Mouse (Mus musculus) embryonic facial prominence, embryonic 13.5 days (tissue): ENCODE measurements around the gene Pcx. TPM values are rescaled to one million over a fixed set of nuclear protein-coding genes. Genes with fewer than 3 reads are reported as not detected.

Experiments used
- ATAC-seq: fragments of 200-750 bp; cut with Nextera tagmentation; 2 replicates; pipeline ENCODE4 v1.8.0; 2017; ENCODE audit warnings: low read depth; ENCODE audit not compliant: insufficient number of reproducible peaks, insufficient read depth, low FRiP score, low TSS enrichment
- H3K27ac ChIP-seq: fragments of 300-500 bp; sonication (generic); 2 replicates; pipeline ENCODE4 v1.5.1; 2015; ENCODE audit warnings: moderate library complexity, mild to moderate bottlenecking, inconsistent platforms
- H3K27me3 ChIP-seq: fragments of 300-500 bp; sonication (generic); 2 replicates; pipeline ENCODE4 v1.6.1; 2015; ENCODE audit warnings: mild to moderate bottlenecking, inconsistent platforms
- H3K36me3 ChIP-seq: fragments of 300-500 bp; sonication (generic); 2 replicates; pipeline ENCODE4 v1.6.1; 2015; ENCODE audit warnings: mild to moderate bottlenecking, inconsistent platforms
- H3K4me1 ChIP-seq: fragments of 300-500 bp; sonication (generic); 2 replicates; pipeline ENCODE4 v1.6.1; 2015; ENCODE audit warnings: inconsistent platforms
- H3K4me2 ChIP-seq: fragments of 300-500 bp; sonication (generic); 2 replicates; pipeline ENCODE4 v1.6.1; 2015; ENCODE audit warnings: moderate library complexity, mild to moderate bottlenecking, inconsistent platforms
- H3K4me3 ChIP-seq: fragments of 300-500 bp; sonication (generic); 2 replicates; pipeline ENCODE4 v1.5.1; 2015; ENCODE audit warnings: mild to moderate bottlenecking, inconsistent platforms
- H3K9ac ChIP-seq: fragments of 300-500 bp; sonication (generic); 2 replicates; pipeline ENCODE4 v1.6.1; 2015; ENCODE audit warnings: mild to moderate bottlenecking, inconsistent platforms
- H3K9me3 ChIP-seq: fragments of 300-500 bp; sonication (generic); 2 replicates; pipeline ENCODE4 v1.6.1; 2016; ENCODE audit warnings: inconsistent platforms
- WGBS: fragments of 180-500 bp; shearing (Covaris S2); methylation state at CpG from one replicate; pipeline ENCODE4 v1.1.7; 2015; ENCODE audit warnings: mixed read lengths; 5-methylcytosine and 5-hydroxymethylcytosine counted together
- polyA plus RNA-seq: library from polyadenylated mRNA; unstranded; fragments of >200 nt; fragmentation: Nextera tagmentation; extraction: Ambion mirVana; gene quantifications from 2 replicates; pipeline ENCODE4 v1.2.1, GENCODE M21; 2015

Pcx gene
- polyA plus RNA-seq, 1 experiment from 2014 or later: 24.8 TPM

- Histone ChIP-seq H3K9ac (no peak overlapping the region), H3K4me2 (no peak overlapping the region), H3K4me1 (peaks cover 10% of the 10 kb centered on the region), H3K36me3 (no peaks in the 10 kb centered on the region), H3K27me3 (no peaks in the 10 kb centered on the region), H3K4me3 (no peak overlapping the region), H3K9me3 (no peaks in the 10 kb centered on the region), H3K27ac (no peak overlapping the region)
- 58% methylated on average over 7 of the region's 7 CpGs for WGBS
- ATAC-seq: no peak
Observed at GRCm38 (mm10) chr19:4593792-4594522, 83.7 kb downstream of the Pcx start.

- Histone ChIP-seq H3K27me3 (no peaks in the 10 kb centered on the region), H3K27ac (no peak overlapping the region), H3K9me3 (no peaks in the 10 kb centered on the region), H3K9ac (no peak overlapping the region), H3K4me1 (peaks cover 10% of the 10 kb centered on the region), H3K4me3 (no peak overlapping the region), H3K4me2 (no peak overlapping the region), H3K36me3 (no peaks in the 10 kb centered on the region)
- WGBS: 78% methylated on average over 2 of the region's 2 CpGs
- no peak for ATAC-seq
Observed at GRCm38 (mm10) chr19:4596071-4596470, 85.8 kb downstream of the Pcx start.

GRCm38 (mm10) chr19:4602459-4602858 lies 92.2 kb downstream of the Pcx start:
- no peak overlapping the region for H3K27ac ChIP-seq
- no peaks in the 10 kb centered on the region; the same call in none of the 2 replicates for H3K36me3 ChIP-seq
- H3K9ac ChIP-seq: no peak overlapping the region
- H3K4me2 ChIP-seq: no peak overlapping the region
- 87% methylated on average over 20 of the region's 20 CpGs for WGBS
- ATAC-seq: no peak
- H3K9me3 ChIP-seq: no peaks in the 10 kb centered on the region
- no peaks in the 10 kb centered on the region for H3K27me3 ChIP-seq
- H3K4me3 ChIP-seq: no peak overlapping the region
- 0 out of 2 replicates have a peak, but pooled peaks cover 4% of the 10 kb centered on the region for H3K4me1 ChIP-seq

- Histone ChIP-seq H3K27ac (no peak overlapping the region), H3K27me3 (no peaks in the 10 kb centered on the region), H3K4me2 (no peak overlapping the region), H3K4me1 (0 out of 2 replicates have a peak, but pooled peaks cover 4% of the 10 kb centered on the region), H3K9me3 (no peaks in the 10 kb centered on the region), H3K4me3 (no peak overlapping the region), H3K9ac (no peak overlapping the region), H3K36me3 (peaks cover 2% of the 10 kb centered on the region)
- WGBS: 41% methylated on average over 24 of the region's 24 CpGs
- no peak for ATAC-seq
Observed at GRCm38 (mm10) chr19:4603801-4604723, 93.8 kb downstream of the Pcx start.

- Histone ChIP-seq H3K9ac (no peak overlapping the region), H3K4me1 (0 out of 2 replicates have a peak, but pooled peaks cover 4% of the 10 kb centered on the region), H3K27ac (no peak overlapping the region; the same call in 1 of the 2 replicates), H3K36me3 (peaks cover 2% of the 10 kb centered on the region), H3K4me3 (no peak overlapping the region), H3K27me3 (no peaks in the 10 kb centered on the region), H3K9me3 (no peaks in the 10 kb centered on the region), H3K4me2 (no peak overlapping the region)
- WGBS: 90% methylated on average over 4 of the region's 4 CpGs
- no peak for ATAC-seq
Observed at GRCm38 (mm10) chr19:4605654-4606053, 95.4 kb downstream of the Pcx start.

DNA sequence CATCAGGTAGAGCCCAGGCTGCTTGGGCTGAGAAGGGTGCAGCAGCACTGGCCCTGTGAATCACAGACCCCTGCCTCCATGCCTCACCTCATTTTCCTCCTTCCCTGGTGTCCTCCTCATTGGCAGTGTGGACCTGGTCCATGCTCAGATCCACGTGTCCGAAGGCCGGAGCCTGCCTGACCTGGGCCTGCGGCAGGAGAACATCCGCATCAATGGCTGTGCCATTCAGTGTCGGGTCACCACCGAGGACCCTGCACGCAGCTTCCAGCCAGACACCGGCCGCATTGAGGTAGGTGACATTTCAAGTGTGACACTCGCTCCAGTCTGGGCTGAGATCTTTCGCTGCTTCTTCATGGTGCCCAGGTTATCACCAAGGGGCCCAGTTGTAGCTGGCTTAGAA lies 97.1 kb downstream of the Pcx start:
- H3K27me3 ChIP-seq: no peaks in the 10 kb centered on the region

DNA sequence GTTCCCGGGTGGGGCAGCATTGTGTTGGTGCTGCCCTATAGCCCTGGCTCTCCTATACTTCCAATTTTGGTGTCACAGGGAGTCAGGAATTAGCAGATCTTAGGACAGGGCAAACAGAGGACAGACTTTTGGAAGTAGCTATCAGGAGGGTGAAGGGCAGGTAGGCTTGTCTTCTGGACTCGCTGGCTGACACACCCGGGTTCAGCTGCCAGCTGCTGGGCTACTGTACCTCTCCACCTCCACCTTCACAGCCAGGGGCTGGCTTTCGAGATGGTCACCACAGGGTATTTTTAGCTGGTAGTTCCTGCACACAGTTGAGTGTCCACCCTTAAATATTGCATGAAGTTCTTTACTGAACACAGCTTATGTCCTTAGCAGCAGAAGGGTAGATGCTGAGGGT lies 98.2 kb downstream of the Pcx start:
- WGBS: 84% methylated on average over 4 of the region's 4 CpGs
- no peak for ATAC-seq

More for the DNA sequence above, 97.1 kb downstream of the Pcx start:
- Histone ChIP-seq H3K9ac (no peak overlapping the region), H3K9me3 (no peaks in the 10 kb centered on the region), H3K4me1 (peaks cover 8% of the 10 kb centered on the region), H3K27ac (no peak overlapping the region), H3K4me2 (no peak overlapping the region), H3K4me3 (no peak overlapping the region), H3K36me3 (peaks cover 20% of the 10 kb centered on the region)
- no peak for ATAC-seq
- WGBS: 92% methylated on average over 12 of the region's 12 CpGs

DNA sequence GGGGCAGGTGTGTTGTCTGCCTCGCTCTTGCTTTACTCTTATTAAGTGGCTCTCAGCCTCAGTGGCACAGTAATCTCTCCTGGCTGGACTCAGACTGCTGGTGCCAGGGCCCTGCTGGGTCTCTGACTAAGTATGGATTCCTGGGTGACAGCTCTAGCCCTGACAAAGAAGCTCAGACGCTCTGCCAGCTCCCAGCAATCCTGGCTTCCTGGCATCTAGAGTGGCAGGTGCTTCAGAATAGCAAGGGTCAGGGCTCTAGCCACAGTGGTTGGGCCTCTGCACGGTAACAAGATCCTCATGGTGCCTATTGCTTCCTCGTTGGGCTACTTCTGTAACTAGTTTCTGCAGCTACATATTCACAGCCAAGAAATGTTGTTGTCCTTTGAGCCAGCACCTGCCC lies 99.8 kb downstream of the Pcx start:
- no peak for ATAC-seq
- Histone ChIP-seq H3K4me1 (peaks cover 27% of the 10 kb centered on the region), H3K4me3 (no peak overlapping the region), H3K9ac (no peak overlapping the region), H3K4me2 (no peak overlapping the region), H3K36me3 (peaks cover 36% of the 10 kb centered on the region), H3K27ac (no peak overlapping the region), H3K9me3 (no peaks in the 10 kb centered on the region), H3K27me3 (no peaks in the 10 kb centered on the region)
- 53% methylated on average over 4 of the region's 4 CpGs for WGBS

More for the DNA sequence above, 98.2 kb downstream of the Pcx start:
- Histone ChIP-seq H3K27me3 (no peaks in the 10 kb centered on the region), H3K4me2 (no peak overlapping the region), H3K9ac (no peak overlapping the region), H3K4me1 (peaks cover 19% of the 10 kb centered on the region), H3K27ac (no peak overlapping the region), H3K36me3 (peaks cover 31% of the 10 kb centered on the region), H3K9me3 (no peaks in the 10 kb centered on the region), H3K4me3 (no peak overlapping the region)

DNA sequence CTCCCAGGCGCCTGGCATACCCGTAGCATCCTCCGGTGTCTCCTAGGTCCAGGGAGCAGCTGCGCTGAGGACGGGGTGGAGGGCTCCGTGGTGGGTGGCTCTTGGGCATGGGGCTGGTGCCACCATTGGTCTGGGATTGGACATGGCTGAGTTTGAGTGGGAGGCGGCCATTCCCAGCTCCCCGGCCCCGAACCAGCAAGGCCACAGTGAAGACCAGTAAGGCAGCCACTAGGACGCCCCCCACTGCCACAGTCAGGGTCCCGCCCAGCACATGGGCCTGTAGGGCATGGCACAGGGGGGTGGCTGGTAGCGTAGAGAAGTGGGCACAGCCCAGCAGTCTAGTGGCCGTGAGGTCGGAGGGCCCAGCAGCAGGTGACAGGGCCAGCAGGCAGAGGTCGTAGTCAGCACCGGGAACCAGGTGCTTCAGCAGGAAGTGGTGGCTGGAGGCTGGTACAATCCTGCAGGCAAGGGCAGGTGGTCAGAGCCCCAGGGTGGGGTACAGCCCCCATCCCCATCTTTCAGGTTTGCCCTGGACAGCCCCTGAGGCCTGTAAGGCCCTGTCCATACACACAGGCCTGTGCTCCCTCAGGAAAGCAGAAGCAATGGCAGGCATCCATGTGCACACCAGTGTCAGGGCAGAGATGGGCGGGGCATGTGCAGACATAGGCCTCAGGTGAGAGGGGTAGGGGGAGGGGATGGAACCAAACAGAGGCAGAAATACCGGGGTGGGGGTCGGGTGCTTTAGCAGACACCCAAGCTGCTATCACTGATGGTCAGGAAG lies 102.1 kb downstream of the Pcx start:
- no peak for ATAC-seq
- WGBS: 89% methylated on average over 19 of the region's 19 CpGs
- Histone ChIP-seq H3K9me3 (no peaks in the 10 kb centered on the region), H3K27ac (no peak overlapping the region), H3K4me2 (peak overlapping the region; percentile 79; the same call in 1 of the 2 replicates), H3K36me3 (peaks cover 36% of the 10 kb centered on the region), H3K9ac (peak overlapping the region; percentile 96; the same call in 1 of the 2 replicates), H3K4me1 (peaks cover 34% of the 10 kb centered on the region), H3K4me3 (no peak overlapping the region), H3K27me3 (no peaks in the 10 kb centered on the region)

GRCm38 (mm10) chr19:4613464-4614304 lies 103.4 kb downstream of the Pcx start:
- peaks cover 38% of the 10 kb centered on the region for H3K4me1 ChIP-seq
- peak overlapping the region; percentile 93 for H3K4me3 ChIP-seq
- no peaks in the 10 kb centered on the region for H3K9me3 ChIP-seq
- peaks cover 34% of the 10 kb centered on the region for H3K36me3 ChIP-seq
- H3K27ac ChIP-seq: no peak overlapping the region; the same call in 1 of the 2 replicates
- peak overlapping the region; percentile 96 for H3K9ac ChIP-seq
- no peaks in the 10 kb centered on the region for H3K27me3 ChIP-seq
- H3K4me2 ChIP-seq: peak overlapping the region; percentile 79
- WGBS: 82% methylated on average over 33 of the region's 33 CpGs
- ATAC-seq: no peak
